Mouse (Mus musculus) neural tube, embryonic 10.5 days (tissue): ENCODE measurements at regions not wholly inside any gene's neighbourhood (a gene's known extent, or its start where the extent isn't known, plus 50 kb on each side); places are given as distances from the start of the nearest gene placed in this dataset.

Experiments used
- DNase-seq: peaks from one replicate; pipeline ENCODE4 v3.0.0-alpha.2; 2017; ENCODE audit warnings: low spot score; ENCODE audit errors: extremely low spot score

GRCm38 (mm10) chr1:42006235-42006634 is 689.3 kb upstream of the Pou3f3 start:
- DNase-seq, result no peak

- DNase-seq, result no peak
Observed at GRCm38 (mm10) chr1:42008046-42008445, 687.5 kb upstream of the Pou3f3 start.

GRCm38 (mm10) chr1:42012911-42013310 is 682.7 kb upstream of the Pou3f3 start:
- DNase-seq, result no peak

DNA sequence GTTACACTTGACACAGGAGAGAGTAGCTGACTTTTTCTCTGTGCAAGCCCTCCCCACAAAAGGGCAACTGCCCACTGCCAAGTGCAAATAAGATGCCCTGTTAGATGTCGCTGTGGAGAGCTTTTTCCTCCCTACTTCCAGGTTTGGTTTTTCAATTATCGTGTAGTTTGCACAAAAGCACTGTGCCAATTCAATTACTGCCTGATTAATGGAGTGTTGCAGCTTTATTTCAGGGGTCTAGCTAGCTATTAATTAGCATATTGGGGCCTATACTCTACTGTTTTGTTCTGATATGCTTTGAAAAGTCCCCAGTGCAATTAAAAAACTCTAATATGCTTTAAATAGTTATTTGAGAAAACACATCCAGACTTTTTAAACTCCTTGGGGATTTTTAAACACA is 676.6 kb upstream of the Pou3f3 start:
- DNase-seq, result no peak

GRCm38 (mm10) chr1:42025781-42026180 is 669.8 kb upstream of the Pou3f3 start:
- DNase-seq, result no peak

DNA sequence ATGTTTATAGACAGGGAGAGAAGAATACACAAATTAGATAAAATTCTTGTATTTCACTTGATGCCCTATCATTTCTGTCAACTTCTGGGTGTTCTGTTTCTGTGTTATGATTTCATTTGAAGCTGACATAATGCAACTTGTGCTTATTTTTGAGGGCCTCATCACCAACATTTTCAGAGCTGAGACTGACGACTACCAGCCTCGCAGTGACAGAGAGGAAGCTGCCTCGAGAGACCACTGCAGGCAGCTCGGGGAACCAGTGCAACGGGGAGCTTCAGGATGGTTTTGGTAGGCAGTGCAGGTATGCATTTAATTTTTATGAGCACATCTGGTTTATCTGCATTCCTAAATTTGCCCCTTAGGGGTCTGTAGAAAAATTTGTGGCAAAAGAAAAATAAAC is 669.1 kb upstream of the Pou3f3 start:
- DNase-seq, result no peak

DNA sequence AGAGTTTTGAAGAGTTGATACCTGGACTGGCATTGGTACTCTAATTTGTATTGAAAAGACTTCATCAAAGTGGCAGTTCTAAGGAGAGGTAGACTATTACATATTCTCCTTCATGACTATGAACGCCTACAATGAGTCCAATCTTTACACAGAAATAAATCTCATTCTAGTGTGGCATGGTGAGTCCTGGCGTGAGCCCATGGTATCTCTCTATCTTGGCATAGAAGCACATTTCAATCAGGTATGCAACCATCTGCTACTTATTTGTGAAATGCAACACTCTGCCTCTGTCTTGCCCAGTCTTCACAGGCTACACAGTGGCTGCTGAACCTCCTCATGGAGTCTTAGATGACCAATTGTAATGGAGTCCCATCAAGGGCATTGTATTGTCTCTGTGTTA is 661.8 kb upstream of the Pou3f3 start:
- no peak for DNase-seq

DNA sequence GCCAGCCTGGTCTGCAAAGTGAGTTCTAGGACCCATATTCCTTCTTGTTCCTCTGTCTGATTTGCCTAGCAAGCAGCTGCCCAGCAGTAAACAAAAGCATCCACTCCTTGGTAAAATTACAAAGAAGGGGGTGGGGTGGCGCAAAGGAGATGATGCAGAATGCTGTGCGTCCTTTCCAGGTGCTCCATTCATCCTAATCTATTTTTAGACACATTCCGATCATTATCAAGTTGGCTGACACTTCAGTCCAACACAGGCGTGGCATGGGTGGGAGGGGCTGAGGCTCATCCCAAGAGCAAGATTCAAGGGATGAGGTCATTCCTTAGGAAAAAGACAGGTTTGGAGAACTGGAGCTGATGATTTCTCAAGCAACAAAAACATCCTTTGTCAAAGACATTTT is 660.2 kb upstream of the Pou3f3 start:
- DNase-seq, result no peak

DNA sequence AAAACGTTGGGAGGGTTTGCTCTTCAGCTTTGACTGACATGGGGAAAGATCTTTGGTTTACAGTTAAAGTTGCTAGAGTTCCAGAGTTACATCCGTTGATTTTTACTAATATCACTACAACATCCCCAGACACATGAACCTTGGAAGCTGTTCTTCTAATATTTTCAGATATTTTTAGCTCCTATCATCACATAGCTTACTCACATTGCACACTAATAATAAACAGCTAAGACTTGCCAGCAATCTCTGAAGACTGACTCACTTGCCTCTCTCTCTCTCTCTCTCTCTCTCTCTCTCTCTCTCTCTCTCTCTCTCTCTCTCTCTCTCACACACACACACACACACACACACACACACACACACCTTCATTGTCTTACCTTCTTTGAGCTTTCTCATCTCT is 654.0 kb upstream of the Pou3f3 start:
- no peak for DNase-seq

DNA sequence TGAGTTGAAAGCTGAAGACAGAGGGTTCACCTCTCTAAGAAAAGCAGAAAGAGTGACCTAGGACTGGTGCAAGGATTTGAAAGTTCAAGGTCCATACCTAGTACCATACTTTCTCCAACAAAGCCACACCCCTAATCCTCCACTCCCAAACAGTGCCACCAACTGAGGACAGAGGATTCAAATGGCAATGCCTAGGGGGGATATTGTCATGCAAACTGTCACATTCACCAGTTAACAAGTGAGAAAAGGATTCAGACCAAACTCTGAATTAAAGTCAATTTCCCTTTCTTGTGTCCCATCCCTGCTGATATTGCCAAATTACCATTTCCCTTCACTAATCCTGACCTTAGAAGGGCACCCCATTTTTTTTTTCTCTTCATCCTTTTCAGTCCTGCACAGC is 637.1 kb upstream of the Pou3f3 start:
- no peak for DNase-seq

- no peak for DNase-seq
Observed at GRCm38 (mm10) chr1:42070064-42070463, 625.5 kb upstream of the Pou3f3 start.

DNA sequence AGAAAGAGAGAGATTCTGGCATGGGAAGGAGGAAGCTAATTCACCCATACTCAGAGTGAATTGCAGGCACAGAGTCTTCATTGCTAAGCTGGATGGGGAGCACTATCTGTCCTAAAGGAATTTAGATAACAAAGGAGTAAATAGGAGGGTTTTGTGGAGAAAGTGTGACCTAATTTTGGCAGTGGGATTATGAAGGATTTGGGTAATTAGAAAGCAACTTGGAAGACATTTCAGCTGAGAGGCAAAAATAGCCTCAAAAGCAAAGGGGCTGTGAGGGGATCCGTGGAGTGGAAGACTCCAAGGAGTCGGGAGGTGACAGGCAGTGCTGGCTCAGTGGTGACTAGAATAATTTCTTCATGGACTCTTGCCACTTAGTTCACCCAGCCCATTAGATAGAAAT is 599.5 kb upstream of the Pou3f3 start:
- no peak for DNase-seq

DNA sequence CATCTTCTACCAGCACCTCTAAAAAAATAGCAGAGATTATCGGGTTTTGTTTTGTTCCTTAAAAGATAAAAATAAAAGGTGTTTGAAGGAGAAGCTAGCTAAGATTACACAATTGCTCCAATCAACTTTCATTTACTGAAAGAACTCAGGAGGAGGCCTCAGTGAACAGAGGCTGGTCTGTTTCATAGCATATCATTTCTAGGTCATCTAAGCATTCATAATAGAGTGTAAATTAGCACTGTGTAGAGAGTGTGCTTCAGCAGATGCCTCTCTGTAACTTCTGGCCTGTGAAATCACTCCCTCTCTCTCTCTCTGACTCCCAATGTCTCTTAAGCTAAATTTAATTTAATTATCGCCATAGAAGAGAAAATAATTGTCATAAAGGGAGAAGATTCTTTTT is 597.0 kb upstream of the Pou3f3 start:
- no peak for DNase-seq

DNA sequence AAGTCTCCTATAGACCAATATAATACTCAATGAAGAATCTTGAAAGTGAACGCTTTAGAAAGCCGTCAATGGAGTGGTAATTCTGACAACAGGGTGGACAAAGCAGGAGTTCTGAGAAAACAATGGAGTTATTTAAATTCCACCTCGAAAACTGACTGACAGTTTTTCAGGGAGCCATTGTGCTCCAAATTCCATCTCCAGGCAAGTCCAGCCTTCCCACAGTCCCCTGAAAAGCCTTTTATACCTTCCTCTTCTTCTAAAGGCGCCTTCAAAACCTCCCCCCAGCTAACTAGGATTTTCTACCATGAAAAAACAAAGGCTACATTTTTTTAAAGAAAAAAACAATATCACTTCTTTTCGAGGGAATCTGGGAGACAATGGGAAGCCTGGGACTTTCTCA is 588.0 kb upstream of the Pou3f3 start:
- DNase-seq, result no peak

- no peak for DNase-seq
Observed at GRCm38 (mm10) chr1:42107925-42108324, 587.6 kb upstream of the Pou3f3 start.

DNA sequence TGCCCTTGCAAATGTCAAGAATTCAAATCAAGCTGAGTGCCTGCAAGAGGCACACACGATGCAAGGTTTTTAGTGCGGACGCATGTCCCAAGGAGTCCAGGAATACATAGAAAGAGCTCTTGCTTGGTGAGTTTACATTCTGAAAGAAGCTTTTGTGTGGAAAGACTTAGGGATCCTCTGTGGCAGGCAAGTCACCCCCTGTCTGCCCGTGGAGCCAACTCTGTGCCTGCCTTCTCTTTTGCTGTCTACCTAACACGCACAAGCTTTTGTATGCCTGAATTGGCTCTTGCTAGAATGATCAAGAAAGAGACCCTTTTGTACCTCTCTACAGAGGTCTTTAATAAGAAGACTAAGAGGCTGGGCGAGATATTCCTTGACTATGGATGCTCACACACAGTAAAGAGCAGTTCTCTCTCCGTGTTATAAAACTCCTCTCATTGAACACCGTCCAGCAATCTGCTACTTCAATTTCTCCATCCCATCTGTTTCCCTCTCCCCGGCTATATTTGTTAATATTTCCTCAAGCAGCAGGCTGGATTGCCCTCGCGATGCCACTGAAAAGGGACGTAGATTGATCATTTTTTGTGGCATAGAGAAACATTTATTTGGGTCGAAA is 543.3 kb upstream of the Pou3f3 start:
- no peak for DNase-seq

DNA sequence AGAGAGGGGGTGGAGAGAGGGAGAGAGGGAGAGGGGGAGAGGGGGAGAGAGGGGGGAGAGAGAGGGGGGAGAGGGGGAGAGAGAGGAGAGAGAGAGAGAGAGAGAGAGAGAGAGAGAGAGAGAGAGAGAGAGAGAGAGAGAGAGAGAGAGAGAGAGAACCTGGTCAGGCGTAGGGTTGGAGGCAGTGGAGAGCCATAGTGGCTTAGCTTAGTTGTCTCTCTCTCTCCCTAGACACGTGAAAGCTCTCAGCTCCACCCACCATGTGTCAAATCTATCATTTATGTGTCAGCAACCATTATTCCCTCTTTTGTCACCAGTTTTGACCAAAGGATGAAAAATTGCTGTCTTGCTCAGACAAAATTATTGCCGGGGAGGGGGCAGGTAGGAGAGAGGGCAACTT is 542.7 kb upstream of the Pou3f3 start:
- no peak for DNase-seq

GRCm38 (mm10) chr1:42167790-42168572 is 527.6 kb upstream of the Pou3f3 start:
- DNase-seq, result no peak

DNA sequence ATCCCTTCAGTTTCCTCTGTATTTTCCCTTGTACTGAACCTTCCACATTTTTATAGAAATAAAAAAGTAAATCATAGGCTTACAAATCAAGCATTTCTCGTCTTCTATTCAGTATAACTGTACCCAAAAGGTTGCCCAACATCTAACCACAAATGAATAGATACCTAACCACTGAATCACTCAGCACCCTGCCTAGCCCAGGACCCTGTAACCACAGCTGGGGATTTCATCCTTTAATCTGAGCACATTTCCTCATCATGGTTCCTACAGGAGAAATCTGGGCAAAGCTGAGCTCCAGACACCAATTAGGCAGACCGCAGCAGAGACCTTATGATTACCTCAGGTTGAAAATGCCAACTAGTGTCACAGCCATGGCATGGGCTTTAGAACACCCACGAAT is 526.1 kb upstream of the Pou3f3 start:
- no peak for DNase-seq

DNA sequence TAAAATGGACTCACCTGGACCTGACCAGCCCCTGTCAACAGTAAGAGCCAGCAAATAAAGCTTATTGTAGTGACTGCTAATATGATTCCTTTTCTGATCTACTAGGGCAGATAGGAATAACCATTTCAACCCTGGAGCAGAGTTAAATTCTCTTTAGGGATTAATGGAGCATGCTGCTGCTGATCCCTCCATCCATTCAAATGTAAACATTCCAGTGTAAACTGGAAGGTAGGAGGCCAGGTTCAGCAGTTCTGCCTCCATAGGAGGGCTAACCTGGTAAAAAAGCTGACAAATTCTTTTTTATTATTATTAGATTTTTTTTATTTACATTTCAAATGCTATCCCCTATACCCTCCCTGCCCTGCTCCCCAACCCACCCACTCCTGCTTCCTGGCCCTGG is 509.3 kb upstream of the Pou3f3 start:
- DNase-seq, result no peak

GRCm38 (mm10) chr1:42228098-42228497 is 467.5 kb upstream of the Pou3f3 start:
- no peak for DNase-seq

- no peak for DNase-seq
Observed at GRCm38 (mm10) chr1:42229711-42230110, 465.9 kb upstream of the Pou3f3 start.

GRCm38 (mm10) chr1:42230469-42231040 is 465.0 kb upstream of the Pou3f3 start:
- no peak for DNase-seq
